Mouse (Mus musculus) embryonic fibroblast, embryonic 13.5 days (primary cell): ENCODE measurements at regions not wholly inside any gene's neighbourhood (a gene's known extent, or its start where the extent isn't known, plus 50 kb on each side); places are given as distances from the start of the nearest gene placed in this dataset.

Experiments used
- CTCF ChIP-seq: IDR thresholded peaks from 2 replicates; pipeline ENCODE4 v1.5.1; 2011; ENCODE audit warnings: mild to moderate bottlenecking, control low read depth, low read length, moderate library complexity, borderline replicate concordance; ENCODE audit not compliant: insufficient read depth
- POLR2A ChIP-seq: IDR thresholded peaks from 2 replicates; pipeline ENCODE4 v1.6.1; 2011; ENCODE audit warnings: low read depth, mild to moderate bottlenecking, control low read depth, low read length, moderate library complexity

- TF ChIP-seq POLR2A (no peak), CTCF (no peak)
Measured at GRCm38 (mm10) chr15:31120147-31120546, 104.0 kb upstream of the Dap start.
